Mouse (Mus musculus): ENCODE data around the gene Tal1. TPM values are rescaled to one million over a fixed set of nuclear protein-coding genes. Genes with fewer than 3 reads are reported as not detected.
A peak's percentile ranks its signal among the peaks of the same experiment; 100 is the strongest.

Tal1 gene
- total RNA-seq (2021), result 1 to 10 TPM; 2.4 to 3.6 TPM
- long read RNA-seq, experiment 1, partial matches to known transcripts, result 0 of 2 reads
- long read RNA-seq, experiment 1, other reads (novel, unspliced or antisense), result 1 of 2 reads
- long read RNA-seq, experiment 2, partial matches to known transcripts, result 3 of 6 reads
- long read RNA-seq, experiment 2, other reads (novel, unspliced or antisense), result 2 of 6 reads

- peak in 1 of 2 experiments; percentile 28 for DNase-seq (ENCODE audit: low spot score in 2 of 2)
Observed at GRCm38 (mm10) chr4:115056371-115056920, at the start of gene Tal1. Gene Tal1, plus strand, starts transcription at chr4:115056426.

DNA sequence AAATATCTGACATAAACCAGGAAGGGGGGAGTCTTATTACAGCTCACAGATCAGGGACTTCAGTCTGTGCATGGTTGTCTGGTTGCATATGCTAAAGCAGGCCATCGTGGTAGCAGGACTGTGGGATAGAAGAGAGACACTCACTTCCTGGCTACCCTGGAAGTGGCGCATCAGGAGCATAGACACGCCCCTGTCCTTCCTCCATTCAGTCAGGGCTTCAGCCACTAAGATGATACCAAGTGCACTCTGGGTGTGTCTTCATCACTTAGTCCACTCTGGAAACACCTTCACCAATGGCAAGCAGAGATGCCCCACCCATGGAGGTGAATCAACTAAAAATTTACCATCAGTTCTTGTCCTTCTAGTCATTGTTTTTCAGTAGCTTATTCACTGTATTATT, 42.0 kb upstream of the Tal1 start:
- no peak for DNase-seq (ENCODE audit: low spot score in 2 of 2)

GRCm38 (mm10) chr4:115019997-115020396, 36.2 kb upstream of the Tal1 start:
- no peak for DNase-seq (ENCODE audit: low spot score in 2 of 2)

GRCm38 (mm10) chr4:115035043-115035442, 21.2 kb upstream of the Tal1 start:
- no peak for DNase-seq (ENCODE audit: low spot score in 2 of 2)

DNA sequence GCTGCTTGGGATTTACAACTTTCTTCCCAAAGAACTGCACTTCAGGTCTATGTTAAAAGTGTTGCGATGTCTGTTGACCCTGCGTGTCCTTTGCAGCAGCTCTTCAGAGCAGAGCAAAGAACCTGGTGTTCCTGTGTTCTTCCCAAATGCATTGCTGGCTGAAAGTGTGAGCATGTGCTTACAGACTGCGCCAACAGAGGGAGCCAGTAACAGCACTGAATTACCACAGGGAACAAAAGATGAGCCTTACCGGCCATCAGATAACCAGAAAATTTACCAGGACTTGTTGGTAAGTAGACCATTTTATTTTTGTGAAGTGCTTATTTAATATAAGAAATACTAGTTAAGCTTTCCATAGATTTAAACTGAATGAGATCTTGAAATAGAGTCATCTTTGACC, 18.0 kb upstream of the Tal1 start:
- DNase-seq (ENCODE audit: low spot score in 2 of 2), result no peak

DNA sequence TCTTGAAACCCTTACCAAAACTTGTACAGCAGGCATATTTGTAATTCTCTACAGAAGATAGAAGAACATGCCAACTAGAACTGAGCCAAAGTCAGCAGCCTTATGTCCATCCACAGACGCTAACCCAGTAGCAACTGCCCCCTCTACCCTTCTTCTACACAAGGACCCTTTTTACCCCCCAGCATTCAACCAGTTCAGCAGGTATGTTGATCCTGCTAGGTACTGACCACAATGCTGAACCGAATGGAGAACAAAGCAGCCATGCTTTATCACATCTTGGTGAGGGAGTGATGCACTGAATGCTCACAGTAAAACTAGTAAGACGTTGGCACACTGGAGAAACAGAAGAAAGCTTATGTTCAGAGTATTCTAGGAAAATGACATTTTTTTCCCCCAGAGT, 10.6 kb upstream of the Tal1 start:
- DNase-seq (ENCODE audit: low spot score in 2 of 2), result no peak

DNA sequence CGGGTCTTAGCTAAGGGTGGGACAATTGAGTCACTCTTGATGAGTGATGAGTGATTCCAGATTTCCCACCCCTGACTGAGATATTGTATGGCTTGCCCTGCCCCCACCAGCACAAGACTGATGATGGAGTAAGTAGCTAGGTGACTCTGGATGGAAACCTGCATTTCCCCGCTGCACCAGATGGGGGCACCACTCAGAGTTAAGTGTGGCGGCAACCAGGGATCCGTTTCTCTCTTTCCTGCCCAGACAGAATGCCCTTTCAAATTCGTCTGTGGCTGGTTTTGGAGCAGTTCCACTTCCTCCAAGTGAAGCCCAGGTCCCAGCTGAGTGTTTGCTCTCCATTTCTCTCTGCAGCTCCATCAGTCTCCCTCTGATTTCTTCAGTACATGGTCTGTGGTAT, 8.5 kb upstream of the Tal1 start:
- DNase-seq (ENCODE audit: low spot score in 2 of 2), result peak in 1 of 2 experiments; percentile 32

- DNase-seq (ENCODE audit: low spot score in 2 of 2), result no peak
Observed at GRCm38 (mm10) chr4:115048190-115048589, 8.0 kb upstream of the Tal1 start.

DNA sequence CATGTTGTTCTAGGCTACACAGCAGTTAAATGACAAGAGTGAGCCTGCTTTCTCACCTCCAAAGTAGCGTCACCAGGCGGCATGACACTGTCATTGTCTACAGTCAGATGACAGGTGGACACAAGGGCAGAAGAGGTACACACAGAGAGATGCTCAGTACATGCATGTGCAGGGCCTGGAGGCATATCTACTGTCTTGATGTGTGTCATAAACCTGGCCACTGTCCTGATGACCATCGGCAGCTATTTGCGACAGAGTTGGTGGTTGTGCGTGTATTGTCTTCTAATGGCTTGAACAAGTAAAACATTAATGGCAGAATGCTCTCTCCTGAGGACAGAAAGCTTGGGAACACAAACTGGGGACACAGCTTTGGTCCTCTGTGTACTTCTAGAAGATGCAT, 5.0 kb upstream of the Tal1 start:
- DNase-seq (ENCODE audit: low spot score in 2 of 2), result no peak

DNA sequence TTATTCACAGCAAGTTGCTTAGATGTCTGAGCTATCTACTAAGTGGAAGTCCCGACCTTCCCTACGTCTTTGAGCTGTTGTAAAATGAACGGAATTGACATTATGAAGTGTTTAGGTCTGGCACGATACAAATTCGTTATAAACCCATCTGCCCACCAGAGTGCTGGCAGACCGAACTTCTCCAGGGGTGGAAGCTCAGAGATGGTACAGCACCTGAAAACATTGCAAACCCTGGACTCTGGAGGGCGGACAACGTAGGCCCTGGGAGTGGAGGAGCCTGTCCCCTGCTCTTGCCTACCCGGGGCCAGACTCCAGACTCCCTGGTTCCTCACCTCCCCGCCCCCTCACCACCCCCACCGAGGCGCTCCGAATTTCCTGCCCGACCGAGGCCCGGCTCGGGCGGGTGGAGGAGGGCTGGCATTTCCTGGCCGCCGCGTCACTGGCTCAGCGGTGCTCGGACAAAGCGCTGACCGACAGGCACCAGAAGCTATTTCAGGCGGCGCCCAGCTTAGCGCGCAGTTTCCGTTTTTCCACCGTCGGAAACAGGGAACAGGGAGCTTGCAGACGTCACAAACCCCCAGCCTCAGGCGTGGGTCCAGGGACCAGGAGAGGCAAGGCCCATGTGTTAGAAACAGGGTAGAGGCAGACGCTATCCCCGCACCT, 3.8 kb upstream of the Tal1 start:
- DNase-seq (ENCODE audit: low spot score in 2 of 2), result peak in 1 of 2 experiments; percentile 51

DNA sequence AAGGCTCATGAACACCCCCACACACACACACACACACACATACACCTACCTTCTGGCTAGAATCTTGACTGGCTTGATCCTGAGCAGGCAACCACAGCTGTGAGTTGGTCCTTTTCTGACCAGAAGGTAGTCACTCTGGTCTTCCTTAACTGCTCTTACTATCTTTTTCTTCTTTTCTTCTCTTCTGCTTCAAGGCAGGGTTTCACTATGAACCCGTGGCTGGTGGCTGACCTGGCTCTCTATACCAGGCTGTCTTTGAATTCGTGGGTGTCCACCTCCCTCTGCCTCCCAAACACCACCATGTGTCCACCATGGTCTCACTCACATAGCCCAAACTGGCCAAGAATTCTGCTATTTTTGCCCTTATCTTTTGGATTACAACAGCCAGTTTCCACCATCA, 1.2 kb upstream of the Tal1 start:
- DNase-seq (ENCODE audit: low spot score in 2 of 2), result no peak

DNA sequence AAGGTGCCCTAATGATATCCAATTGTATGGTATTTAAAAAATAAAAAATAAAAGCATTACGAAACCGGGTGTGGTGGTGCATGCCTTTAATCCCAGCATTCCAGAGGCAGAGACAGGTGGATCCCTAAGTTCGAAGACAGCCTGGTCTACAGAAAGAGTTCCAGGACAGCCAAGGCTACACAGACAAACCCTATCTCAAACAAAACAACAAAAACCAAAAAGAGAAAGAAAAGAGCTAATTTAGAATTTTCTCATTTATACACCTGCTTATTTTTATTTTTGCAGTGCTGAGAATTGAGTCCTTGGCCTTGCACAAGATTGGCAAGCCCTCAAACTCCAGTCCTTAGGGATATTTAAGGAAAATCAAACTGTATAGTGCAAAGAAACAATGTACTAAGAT, 535 bp upstream of the Tal1 start:
- no peak for DNase-seq (ENCODE audit: low spot score in 2 of 2)

GRCm38 (mm10) chr4:115056921-115057673, 871 bp downstream of the Tal1 start:
- DNase-seq (ENCODE audit: low spot score in 2 of 2), result peak in 1 of 2 experiments; percentile 40

DNA sequence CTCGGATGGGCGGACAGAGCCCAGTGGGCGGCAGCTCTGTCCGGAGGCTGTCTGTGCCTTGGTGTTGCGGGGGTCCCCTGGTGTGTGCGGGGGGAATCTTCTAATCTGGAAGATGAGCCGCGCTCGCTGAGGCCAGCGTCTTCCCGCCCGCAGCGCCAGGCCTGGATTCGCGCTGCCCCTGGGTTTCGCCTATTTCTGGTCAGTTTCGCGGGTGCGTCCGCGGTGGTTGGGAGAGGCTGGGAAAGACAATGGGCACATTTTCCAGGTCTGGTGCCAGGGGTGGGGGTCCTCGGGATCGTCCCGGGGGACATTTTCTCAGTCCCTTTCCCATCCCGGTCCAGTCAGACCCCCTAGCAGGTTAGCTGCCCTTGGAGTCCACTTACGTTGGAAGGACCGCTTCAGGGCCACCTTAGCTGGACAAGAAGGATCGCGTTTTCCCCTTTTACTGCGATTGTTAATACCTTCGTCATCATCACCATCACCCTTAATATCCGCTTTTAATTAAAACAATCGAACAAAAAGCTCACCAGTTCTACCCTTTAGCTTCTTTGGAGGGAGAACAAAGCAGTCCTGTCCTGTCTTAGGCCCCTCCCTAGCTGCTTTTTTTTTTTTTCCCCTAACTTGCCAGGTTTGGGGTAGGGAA, 1.6 kb downstream of the Tal1 start:
- no peak for DNase-seq (ENCODE audit: low spot score in 2 of 2)

- DNase-seq (ENCODE audit: low spot score in 2 of 2), result no peak
Observed at GRCm38 (mm10) chr4:115058317-115058761, 2.1 kb downstream of the Tal1 start.

GRCm38 (mm10) chr4:115058871-115059590, 2.8 kb downstream of the Tal1 start:
- DNase-seq (ENCODE audit: low spot score in 2 of 2), result no peak

GRCm38 (mm10) chr4:115059871-115060270, 3.6 kb downstream of the Tal1 start:
- DNase-seq (ENCODE audit: low spot score in 2 of 2), result no peak

DNA sequence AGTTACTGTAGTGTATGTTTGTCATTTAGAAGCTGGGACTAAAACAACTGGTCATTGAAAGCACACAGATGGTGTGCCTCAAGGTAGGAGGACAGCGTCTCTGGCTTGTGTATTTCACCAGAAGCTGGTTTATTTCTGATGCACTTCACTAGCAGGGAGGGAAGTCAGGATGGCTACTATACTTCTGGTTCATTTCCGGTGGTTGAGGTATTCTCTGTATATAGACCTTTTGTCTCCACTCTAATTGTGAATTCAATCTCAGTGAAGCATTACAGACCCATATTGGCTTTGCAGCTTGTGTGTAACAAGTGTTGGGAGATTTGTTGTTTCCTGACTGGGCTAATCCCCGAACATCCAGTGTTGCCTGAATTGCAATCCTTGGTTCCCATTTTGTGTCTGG, 4.5 kb downstream of the Tal1 start:
- no peak for DNase-seq (ENCODE audit: low spot score in 2 of 2)

DNA sequence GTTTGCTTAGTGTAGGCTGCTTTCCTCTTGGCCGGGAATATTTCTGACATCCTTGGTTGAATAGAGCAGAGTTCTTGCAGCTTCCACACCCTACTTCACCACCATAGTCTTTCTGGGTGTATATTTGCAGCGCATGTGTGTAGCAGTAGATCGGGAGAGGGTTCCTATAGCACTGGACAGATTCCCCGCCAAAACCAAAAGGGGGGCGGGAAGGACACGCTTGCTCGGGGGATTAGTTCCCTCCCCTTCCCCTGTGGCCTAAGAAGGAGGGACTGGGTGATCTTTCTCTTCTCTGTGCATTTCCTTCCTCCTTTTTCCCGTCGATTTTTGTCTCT, 6.3 kb downstream of the Tal1 start:
- DNase-seq (ENCODE audit: low spot score in 2 of 2), result no peak

- DNase-seq (ENCODE audit: low spot score in 2 of 2), result peak in 1 of 2 experiments; percentile 34
Observed at GRCm38 (mm10) chr4:115062875-115063517, 6.8 kb downstream of the Tal1 start.
